Mouse (Mus musculus): ENCODE data around the gene Nxpe4. TPM values are rescaled to one million over a fixed set of nuclear protein-coding genes. Genes with fewer than 3 reads are reported as not detected.

Gene Nxpe4
- polyA plus RNA-seq, 1 experiment: 4.7 TPM

GRCm38 (mm10) chr9:48407549-48408327 is 245.9 kb downstream of the Nxpe4 start:
- no peak for TF ChIP-seq GATA1 (IDR thresholded peaks at IDR 0.05; ENCODE audit: low read length)

DNA sequence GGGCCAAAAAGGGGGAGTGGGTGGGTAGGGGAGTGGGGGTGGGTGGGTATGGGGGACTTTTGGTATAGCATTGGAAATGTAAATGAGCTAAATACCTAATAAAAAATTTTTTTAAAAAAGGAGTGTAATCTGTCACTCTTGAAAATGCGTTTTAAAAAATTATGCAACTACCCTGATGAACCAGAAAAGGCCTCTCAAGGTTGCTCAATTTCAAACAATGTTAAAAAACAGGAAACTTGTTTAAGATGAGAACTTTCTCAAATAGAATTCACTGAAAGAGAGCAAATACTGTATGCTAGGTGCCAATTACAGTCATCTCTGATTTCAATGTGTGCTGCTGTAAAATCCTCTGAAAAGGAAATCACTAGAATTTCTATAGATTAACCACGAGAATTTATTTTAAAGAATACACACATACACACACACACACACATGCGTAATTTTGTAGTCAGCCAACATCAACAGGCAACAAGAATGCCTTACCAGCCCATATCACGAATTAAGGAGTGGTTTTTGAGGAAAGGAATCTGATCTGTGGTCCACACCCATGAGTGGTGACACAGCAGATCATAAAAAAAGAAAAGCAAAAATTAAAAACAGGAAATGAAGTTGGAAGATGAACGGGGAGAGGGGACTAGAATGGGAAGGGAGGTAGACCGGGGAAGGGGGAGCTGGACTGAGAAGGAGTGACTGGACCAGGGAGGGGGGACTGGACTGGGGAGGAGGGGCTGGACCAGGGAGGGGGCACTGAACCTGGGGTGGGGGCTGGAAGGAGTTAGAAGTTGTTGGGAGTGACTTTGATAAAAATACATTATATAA is 248.6 kb downstream of the Nxpe4 start:
- TF ChIP-seq GATA1 (IDR thresholded peaks at IDR 0.05; ENCODE audit: low read length): no peak

DNA sequence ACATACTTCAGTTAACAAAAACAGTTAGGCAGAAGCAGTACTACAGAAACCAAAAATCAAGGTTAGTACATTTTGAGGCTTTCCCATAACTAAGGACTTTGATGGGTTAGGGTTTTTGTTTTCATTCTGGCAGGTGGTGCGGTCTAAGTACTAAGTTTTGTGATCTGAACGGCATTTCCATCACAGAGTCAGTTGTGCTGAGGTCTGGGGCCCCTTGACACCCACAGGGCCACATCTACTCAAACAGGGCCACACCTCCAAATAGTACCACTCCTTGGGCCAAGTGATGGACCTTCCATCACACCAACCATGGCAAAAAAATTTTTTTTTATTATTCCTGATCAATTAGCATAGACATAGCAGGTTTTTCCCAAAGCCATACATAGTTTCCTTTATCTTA is 251.8 kb downstream of the Nxpe4 start:
- TF ChIP-seq GATA1 (IDR thresholded peaks at IDR 0.05; ENCODE audit: low read length): no peak

- TF ChIP-seq GATA1 (IDR thresholded peaks at IDR 0.05; ENCODE audit: low read length): no peak
Observed at GRCm38 (mm10) chr9:48417994-48418393, 256.2 kb downstream of the Nxpe4 start.

- no peak for TF ChIP-seq GATA1 (IDR thresholded peaks at IDR 0.05; ENCODE audit: low read length)
Observed at GRCm38 (mm10) chr9:48418397-48418796, 256.6 kb downstream of the Nxpe4 start.

GRCm38 (mm10) chr9:48418829-48419228 is 257.0 kb downstream of the Nxpe4 start:
- no peak for TF ChIP-seq GATA1 (IDR thresholded peaks at IDR 0.05; ENCODE audit: low read length)

DNA sequence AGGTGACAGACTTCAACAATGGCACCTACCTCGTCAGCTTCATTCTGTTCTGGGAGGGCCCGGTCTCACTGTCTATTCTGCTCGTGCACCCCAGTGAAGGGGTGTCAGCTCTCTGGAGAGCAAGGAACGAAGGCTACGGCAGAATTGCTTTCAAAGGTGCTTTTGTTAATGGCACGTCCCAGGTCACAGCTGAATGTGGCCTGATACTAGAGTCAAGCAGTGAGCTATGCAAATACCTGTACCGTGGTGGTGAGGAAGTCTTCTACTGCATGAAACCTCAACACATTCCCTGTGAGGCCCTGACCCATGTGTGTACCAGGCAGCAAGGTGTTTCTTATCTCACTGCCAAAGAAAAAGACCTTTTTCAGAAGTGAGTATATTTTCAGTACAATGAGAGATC is 258.6 kb downstream of the Nxpe4 start:
- TF ChIP-seq GATA1 (IDR thresholded peaks at IDR 0.05; ENCODE audit: low read length): no peak

- TF ChIP-seq GATA1 (IDR thresholded peaks at IDR 0.05; ENCODE audit: low read length): no peak
Observed at GRCm38 (mm10) chr9:48421029-48421428, 259.2 kb downstream of the Nxpe4 start.

DNA sequence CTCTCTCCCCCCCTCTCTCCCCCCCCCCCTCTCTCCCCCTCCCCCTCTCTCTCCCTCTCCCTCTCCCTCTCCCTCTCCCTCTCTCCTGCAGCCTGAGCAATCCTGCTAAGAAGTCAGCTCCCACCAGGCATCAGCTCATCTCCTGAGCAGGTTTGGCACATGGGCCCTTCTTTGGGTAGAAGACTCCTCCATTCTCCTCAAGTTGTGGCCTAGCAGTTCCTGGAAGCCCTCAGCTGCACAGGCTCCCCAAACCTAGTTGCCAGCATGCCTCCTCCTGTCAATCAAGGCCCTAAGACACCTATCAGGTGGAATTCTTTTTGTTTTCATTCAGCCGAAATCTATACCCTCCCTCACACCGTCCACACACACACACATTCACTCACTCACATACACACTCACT is 259.7 kb downstream of the Nxpe4 start:
- no peak for TF ChIP-seq GATA1 (IDR thresholded peaks at IDR 0.05; ENCODE audit: low read length)

DNA sequence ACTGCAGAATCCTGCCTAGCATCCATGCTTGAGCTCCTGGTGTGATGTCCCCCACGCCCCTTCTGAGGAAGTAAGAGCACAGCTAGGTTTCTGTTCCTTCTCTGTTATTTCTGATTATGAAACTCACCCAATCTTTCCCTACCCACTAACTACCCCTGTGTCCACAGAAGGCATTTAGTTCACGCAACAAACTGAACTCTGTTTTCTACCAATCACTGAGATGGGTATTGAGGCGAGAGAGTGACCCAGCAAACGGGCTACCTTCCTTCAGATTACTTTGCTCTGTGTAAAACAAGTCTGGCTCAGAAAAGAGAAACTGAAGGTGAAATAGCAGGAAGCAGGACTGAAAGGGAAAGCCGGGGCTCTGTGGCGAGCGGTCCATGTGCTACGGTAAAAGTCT is 260.6 kb downstream of the Nxpe4 start:
- TF ChIP-seq GATA1 (IDR thresholded peaks at IDR 0.05; ENCODE audit: low read length): no peak

DNA sequence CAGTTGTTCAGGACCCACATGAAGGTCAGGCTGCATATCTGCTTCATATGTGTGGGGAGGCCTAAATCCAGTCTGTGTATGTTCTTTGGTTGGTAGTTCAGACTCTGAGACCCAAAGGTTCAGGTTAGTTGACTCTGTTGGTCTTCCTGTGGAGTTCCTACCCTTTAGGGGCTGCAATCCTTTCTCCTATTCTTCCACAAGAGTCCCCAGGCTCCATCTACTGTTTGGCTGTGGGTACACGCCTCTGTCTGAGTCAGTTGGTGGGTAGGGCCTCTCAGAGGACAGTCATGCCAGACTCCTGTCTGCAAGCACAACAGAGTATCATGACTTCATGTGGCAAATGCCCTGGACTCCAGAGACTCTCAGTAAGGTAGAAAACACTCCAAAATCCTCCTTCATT is 261.4 kb downstream of the Nxpe4 start:
- no peak for TF ChIP-seq GATA1 (IDR thresholded peaks at IDR 0.05; ENCODE audit: low read length)

DNA sequence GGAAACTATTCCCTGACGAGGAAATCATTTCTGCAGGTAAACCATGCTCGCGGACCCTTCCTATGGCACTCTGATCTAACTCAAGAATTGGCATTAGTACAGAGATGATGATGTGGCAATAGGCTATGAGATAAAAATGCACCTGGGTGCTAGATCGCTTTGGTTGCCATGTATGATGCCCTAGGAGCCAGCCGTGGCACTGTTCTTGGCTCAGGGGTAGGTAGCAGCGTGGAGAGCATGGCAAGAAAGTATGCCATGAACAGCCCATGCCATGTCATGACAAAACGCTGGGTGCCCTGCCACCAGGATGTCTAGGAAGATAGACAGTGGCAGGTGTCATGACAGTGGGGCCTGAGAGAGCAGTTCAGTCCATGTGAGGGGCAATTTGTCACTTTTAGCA is 265.4 kb downstream of the Nxpe4 start:
- TF ChIP-seq GATA1 (IDR thresholded peaks at IDR 0.05; ENCODE audit: low read length): no peak

- no peak for TF ChIP-seq GATA1 (IDR thresholded peaks at IDR 0.05; ENCODE audit: low read length)
Observed at GRCm38 (mm10) chr9:48432449-48432848, 270.6 kb downstream of the Nxpe4 start.

DNA sequence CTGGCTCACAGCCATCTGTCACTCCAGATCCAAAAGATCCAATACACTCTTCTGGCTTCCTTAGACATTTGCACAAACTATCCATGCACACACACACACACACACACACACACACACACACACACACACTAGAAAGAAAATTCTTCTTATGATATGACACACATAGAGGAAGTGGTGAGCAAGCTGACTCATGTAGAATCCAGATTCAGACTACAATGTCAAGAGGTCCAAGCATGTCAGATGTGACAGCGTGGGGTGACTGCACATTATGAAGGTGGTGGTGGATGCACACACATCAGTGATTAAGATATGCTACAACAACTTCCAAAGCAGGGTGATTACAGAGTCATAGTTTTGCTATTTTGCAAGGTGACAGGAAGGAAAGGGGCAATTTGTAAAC is 282.1 kb downstream of the Nxpe4 start:
- TF ChIP-seq GATA1 (IDR thresholded peaks at IDR 0.05; ENCODE audit: low read length): no peak

- TF ChIP-seq GATA1 (IDR thresholded peaks at IDR 0.05; ENCODE audit: low read length): no peak
Observed at GRCm38 (mm10) chr9:48444821-48445220, 283.0 kb downstream of the Nxpe4 start.

GRCm38 (mm10) chr9:48447783-48448209 is 286.0 kb downstream of the Nxpe4 start:
- TF ChIP-seq GATA1 (IDR thresholded peaks at IDR 0.05; ENCODE audit: low read length): no peak

Other genes starting within 250 kb of the Nxpe4 start
- gene Nxpe2, start 191.4 kb downstream of the Nxpe4 start, polyA plus RNA-seq (2012): 0.59 and 1.2 TPM in 2 replicates